ENCODE assay signal across 8 mouse cellular contexts in genomic region chr9:106367592-106368111, GRCm38 (mm10). TPM values are rescaled to one million over a fixed set of nuclear protein-coding genes. Genes with fewer than 3 reads are reported as not detected.
DNase-seq lines count a peak whose midpoint lies in the region; ATAC-seq lines count a peak whose summit lies in the region.

No protein-coding gene starts in this region.

- no peaks in the 10 kb centered on the region for H3K9me3 ChIP-seq in hindbrain, embryonic 14.5 days (ENCODE audit: control insufficient read depth, low read length)

- peaks cover 28% of the 10 kb centered on the region for H3K4me1 ChIP-seq in hindbrain, embryonic 14.5 days (replicated peaks; ENCODE audit: control insufficient read depth, insufficient read depth, low read length)

- peak overlapping the region; percentile 96 for H3K27ac ChIP-seq in hindbrain, embryonic 14.5 days

- H3K27me3 ChIP-seq in hindbrain, embryonic 14.5 days (ENCODE audit: control insufficient read depth, insufficient read depth, low read length) = no peaks in the 10 kb centered on the region

- peak overlapping the region; percentile 93 for H3K4me2 ChIP-seq in hindbrain, embryonic 14.5 days (replicated peaks)

- H3K9ac ChIP-seq in hindbrain, embryonic 14.5 days = peak overlapping the region; percentile 96

- peak; percentile 99 for DNase-seq in R1 (ENCODE audit: low read depth, low spot score)
- peak; percentile 98 to 99 for DNase-seq in cerebellum, postnatal 25 days
- peak; percentile 80 to 95 for DNase-seq in frontal cortex, postnatal 25 days (ENCODE audit: low spot score in 2 of 2)
- peak; percentile 94 for DNase-seq in hindbrain, embryonic 14.5 days (ENCODE audit: low spot score)
- DNase-seq in layer of hippocampus, postnatal 36 days = peak; percentile 99
- peak; percentile 99 for DNase-seq in lung, postnatal 36 days
- DNase-seq in retina, postnatal 1 day = peak; percentile 98
- peak; percentile 98 to 99 for DNase-seq in urinary bladder, adult 18-20 months (ENCODE audit: low spot score in 2 of 2)

- peaks cover 17% of the 10 kb centered on the region for H3K36me3 ChIP-seq in hindbrain, embryonic 14.5 days (replicated peaks; ENCODE audit: control insufficient read depth, insufficient read depth)

- peak; percentile 93 for ATAC-seq in hindbrain, embryonic 14.5 days (ENCODE audit: low FRiP score)

- WGBS in hindbrain, embryonic 14.5 days = under 1% methylated on average over 31 of the region's 36 CpGs

- H3K4me3 ChIP-seq in hindbrain, embryonic 14.5 days (replicated peaks; ENCODE audit: low read length) = peak overlapping the region; percentile 89

RNA-seq across cellular contexts. Expression of gene Dusp7, which starts 0.8 kb away (rescaled TPM):
- polyA plus RNA-seq in hindbrain, embryonic 14.5 days (2014; fragmentation: Nextera tagmentation; extraction: Ambion mirVana) = 17.9 and 19.3 TPM in 2 replicates
- 10 to 100 TPM; 86.0 to 88.6 TPM for total RNA-seq in layer of hippocampus, postnatal 36 days (2021)

Comparison
In these comparisons a context has a peak if more than half of its experiments do, and no peak if none do; other contexts are left out.
1. Peak in every context shown above with its lines: DNase-seq, ATAC-seq, H3K4me3 ChIP-seq and H3K27ac ChIP-seq.